Mouse (Mus musculus) adrenal gland, adult (tissue): ENCODE measurements around the gene Pnkd.
"Not testable (repeated sequence)": the region's sequence is repeated elsewhere in the genome, so short reads cannot be mapped to it uniquely, and the experiment has no call there.

Experiments
- DNase-seq, 2 experiments: peaks; one replicate each; pipeline ENCODE4 v3.0.0; 2022 to 2023; ENCODE audit warnings: low spot score in 1 of 2; ENCODE audit not compliant: inconsistent age in 2 of 2

The Pnkd gene

DNA sequence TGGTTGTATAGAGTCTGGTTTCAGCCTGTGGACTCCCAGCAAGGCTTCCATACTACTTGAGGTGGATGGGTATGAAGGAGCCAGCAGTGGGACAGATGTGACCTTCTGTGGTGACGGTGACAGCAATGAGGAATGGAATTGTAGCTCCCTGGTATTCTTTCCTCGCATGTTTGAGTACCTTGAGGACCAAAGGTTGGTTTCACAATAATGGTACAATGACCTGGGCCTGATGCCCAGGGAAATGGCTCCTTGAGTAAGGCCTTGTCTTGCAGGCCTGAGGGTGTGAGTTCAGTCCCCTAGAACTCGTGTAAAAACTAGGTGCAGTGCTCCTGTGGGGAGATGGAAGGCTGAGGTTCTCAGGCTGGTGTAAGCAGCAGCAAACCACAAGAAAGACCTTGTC, 34.0 kb downstream of the Pnkd start:
- DNase-seq: no peak

DNA sequence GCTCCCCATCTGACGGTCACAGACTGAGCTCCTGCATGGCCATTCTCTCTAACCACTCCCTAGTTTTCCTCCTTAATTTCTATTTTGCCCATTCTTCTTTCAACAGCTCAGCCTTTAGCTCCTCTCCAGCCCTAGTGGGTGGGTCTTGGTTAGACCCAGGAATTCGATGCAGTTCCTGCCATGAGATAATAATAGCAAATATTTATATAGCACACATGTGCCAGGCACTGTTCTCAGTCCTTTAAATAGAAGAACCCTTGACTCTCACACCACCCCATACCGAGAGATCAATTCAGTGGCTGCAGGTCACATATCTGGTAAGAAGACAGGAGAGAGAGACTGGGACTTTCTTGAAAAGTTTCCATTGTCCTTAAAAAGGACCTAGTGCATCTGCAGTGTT, 36.7 kb downstream of the Pnkd start:
- DNase-seq: no peak

GRCm38 (mm10) chr1:74326916-74327315, 42.2 kb downstream of the Pnkd start:
- DNase-seq: not testable (repeated sequence)

GRCm38 (mm10) chr1:74329899-74330431, 45.2 kb downstream of the Pnkd start:
- no peak for DNase-seq

DNA sequence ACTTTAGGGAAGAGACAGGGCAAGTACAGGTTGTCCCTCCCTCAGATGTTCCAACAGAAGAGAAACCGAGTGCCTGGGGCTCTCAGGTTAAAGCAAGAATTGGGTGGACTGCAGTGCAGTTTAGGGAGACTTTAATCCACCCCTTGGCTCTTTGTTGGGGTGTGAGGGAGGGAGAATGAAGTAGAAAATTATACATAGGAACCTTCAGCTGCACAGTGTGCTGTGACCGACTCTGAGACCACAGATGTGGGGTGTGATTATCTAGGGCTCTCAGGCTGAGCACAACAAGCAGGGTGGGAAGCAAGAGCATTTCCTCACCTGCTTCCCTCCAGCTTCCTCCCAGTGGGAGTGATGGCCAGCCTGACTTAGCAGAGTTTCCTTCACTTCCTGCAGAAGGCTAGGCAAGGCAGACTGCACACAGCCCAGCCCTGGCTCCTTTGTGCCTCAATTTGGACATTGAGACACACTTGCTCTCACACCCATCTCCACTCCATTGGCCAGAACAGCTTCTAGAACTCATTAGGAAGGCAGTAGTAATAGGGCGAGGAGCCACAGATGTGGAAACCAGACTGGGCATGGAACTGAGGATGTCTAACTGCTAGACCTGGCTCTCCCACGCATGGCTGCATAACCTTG, 46.4 kb downstream of the Pnkd start:
- no peak for DNase-seq

- peak; percentile 98 to 99 for DNase-seq
Observed at GRCm38 (mm10) chr1:74332241-74332763, 47.6 kb downstream of the Pnkd start.

GRCm38 (mm10) chr1:74332930-74333329, 48.2 kb downstream of the Pnkd start:
- DNase-seq: peak in 1 of 2 experiments; percentile 27

GRCm38 (mm10) chr1:74334607-74335006, 49.9 kb downstream of the Pnkd start:
- DNase-seq: no peak

- no peak for DNase-seq
Observed at GRCm38 (mm10) chr1:74335033-74335432, 50.3 kb downstream of the Pnkd start.

DNA sequence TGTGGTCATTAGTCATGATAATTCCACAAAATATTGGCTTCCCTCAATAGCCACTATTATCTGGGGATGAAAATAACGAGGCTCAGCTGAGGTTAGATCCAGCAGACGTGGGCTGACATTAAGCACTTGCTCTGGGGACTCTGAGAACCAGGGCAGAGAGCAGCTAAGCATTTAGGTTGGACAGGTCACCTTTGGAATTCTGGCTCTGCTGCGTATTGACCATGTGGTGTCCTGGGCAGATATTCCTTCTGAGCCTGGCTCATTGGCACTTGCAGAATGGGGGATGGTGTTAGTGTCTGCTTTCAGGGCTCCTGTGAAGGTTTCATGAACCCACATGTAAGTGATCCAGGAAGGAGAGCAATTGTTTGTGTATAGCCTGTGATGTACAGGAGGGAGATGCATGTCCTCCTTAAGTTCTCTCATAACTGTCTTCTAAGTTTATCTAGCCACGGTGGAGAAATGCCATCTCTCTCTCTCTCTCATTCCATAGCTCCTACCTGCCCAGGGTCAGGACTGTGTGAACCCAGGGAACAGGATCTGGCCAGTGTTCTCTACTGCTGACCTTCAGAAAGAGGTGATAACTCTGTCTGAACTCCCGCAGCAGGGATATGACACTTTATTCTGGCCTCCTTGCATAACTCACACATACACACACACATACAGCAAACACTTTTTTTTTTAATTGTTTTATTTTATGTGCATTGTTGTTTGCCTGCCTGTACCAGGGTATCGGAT, 50.9 kb downstream of the Pnkd start:
- DNase-seq: no peak

DNA sequence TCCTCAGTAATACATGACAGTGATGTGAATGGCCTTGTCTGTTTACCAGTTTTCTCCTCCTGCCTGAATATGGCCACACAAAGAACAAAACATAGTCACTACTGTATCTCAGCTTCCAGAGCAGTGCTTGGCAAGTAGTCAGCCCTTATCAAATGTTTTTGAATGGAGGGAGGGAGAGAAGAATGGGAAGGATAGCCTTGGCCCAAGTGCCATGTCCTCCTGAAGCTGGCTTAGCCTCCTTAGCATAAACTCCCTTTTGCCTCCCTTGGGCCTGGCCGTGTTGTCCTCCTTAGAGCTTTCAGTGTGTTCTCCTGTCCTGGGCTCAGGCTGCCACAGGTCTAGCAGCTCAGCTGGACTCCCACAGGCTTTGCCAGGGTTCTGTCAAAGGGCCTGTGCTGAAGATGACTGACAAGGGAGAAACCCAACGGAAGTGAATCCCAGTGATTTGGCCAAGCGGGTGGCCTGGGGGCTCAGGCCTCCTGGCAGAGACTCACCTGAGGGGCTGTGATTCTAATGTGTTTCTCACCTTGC, 52.6 kb downstream of the Pnkd start:
- DNase-seq: no peak

DNA sequence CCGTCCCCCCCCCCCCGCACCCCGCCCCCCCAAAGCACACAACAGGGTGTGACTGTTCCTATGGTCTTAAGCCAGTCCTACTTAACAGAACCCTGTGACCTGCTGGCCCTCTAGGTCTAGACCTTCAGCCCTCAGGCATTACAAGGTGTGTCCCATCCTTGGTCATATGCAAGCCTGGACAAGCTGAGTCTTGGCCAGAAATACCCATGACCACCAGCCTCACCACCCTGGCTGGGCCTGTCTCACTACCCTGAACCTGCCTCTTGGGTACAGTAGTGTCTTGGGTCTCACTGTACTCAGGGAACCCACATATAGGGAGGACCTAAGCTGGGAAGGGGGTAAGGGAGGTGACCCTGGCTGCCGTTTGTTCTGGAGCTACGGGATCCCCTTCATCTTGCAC, 53.3 kb downstream of the Pnkd start:
- DNase-seq: no peak

DNA sequence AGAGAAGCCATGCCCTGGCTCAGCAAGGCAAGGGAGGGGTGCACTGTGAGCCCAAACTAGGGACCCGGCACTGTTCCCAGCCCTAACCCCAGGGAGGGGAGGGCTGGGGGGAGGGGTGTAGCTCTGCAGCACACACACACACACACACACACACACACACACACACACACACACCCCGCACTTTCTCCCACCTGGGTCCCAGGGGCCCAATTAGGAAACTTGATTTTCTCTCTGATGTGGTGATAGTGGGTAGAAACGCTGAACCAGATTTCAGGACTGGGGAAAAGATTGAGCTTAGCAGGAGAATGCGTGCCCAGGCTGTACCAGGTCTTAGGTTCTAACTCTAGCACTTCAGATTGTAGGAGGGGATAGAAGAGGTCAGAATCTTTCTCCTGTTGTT, 53.9 kb downstream of the Pnkd start:
- no peak for DNase-seq

- DNase-seq: no peak
Observed at GRCm38 (mm10) chr1:74339917-74340316, 55.2 kb downstream of the Pnkd start.

DNA sequence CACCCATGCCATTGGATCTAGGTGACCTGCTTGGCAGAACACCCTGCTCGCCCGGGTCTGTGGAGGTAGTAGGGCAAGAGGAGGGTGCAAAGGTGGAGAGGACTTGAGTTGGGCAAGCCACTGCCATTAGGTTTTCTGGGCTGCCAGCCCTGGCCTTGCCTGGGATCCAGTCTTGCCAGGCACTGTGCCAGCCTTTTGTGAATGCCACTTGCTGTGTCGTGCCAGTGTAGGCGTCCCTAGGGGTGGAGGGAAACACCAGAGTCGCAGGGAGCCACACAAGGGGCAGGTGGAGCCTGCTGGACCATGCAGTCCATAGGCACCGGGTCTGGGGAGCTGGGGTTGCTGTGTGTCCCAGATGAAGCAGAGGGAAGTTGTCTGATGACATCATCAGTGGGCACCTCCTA, 55.6 kb downstream of the Pnkd start:
- peak; percentile 63 to 91 for DNase-seq

- not testable (repeated sequence) for DNase-seq
Observed at GRCm38 (mm10) chr1:74340992-74341391, 56.3 kb downstream of the Pnkd start.

DNA sequence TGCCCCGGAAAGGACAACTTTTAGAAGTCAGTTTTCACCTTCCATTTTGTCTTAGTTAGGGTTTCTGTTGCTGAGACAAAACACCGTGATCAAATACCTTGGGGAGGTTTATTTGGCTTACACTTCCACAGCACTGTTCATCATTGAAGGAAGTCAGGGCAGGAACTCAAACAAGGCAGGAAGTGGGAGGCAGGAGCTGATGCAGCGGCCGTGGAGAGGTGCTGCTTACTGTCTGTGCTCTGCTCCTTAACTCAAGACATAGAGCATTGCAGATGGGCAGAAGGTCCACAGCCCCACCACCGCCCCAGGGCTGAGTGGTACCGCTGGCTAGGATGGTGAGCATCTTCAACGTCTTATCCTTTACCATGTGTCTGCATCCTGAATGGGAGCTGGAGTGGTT, 57.2 kb downstream of the Pnkd start:
- DNase-seq: no peak

GRCm38 (mm10) chr1:74342308-74342707, 57.6 kb downstream of the Pnkd start:
- DNase-seq: no peak

GRCm38 (mm10) chr1:74343161-74343560, 58.4 kb downstream of the Pnkd start:
- no peak for DNase-seq

GRCm38 (mm10) chr1:74344163-74344916, 59.6 kb downstream of the Pnkd start:
- DNase-seq: no peak

DNA sequence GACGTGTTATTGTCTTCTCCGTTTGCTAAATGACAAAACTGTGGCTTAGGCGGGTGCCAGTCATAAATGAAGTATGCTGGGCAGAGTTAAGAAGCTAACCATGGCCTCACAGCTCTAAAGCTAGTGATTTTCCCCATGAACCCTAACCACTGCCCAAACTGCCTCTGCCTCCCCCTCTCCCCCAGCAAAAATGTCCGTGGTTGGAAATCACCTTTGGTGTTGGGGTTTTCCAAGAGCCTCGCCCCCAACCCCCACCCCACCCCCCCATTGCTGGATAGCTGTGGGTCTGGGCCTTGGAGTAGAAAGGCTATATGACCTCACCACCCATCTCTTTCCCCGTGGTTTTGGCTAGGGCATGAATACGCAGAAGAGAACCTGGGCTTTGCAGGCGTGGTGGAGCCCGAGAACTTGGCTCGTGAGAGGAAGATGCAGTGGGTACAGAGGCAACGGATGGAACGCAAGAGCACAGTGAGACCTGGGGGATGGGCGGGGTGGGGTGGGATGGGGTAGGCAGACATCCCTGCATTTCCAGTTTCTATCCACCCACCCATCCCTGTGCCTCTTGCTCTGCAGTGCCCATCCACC, 66.5 kb downstream of the Pnkd start:
- no peak for DNase-seq
